Mouse (Mus musculus): Measurements from ENCODE around the gene 1700029J07Rik. TPM values are rescaled to one million over a fixed set of nuclear protein-coding genes. Genes with fewer than 3 reads are reported as not detected.
A peak's percentile ranks its signal among the peaks of the same experiment; 100 is the strongest.

The 1700029J07Rik gene
- total and polyA plus RNA-seq, 3 experiments: 0.59 to 0.76 (median 0.66) TPM

GRCm38 (mm10) chr8:45998228-45998627 lies 23.2 kb upstream of the 1700029J07Rik start:
- no peaks in the 10 kb centered on the region for H3K79me2 ChIP-seq (replicated peaks; ENCODE audit: control insufficient read depth, insufficient read depth, low read length)
- WGBS: 55% methylated on average over 2 of the region's 2 CpGs
- intact Hi-C loops (cut with DNase I): no loop called here
- H3K27me3 ChIP-seq (ENCODE audit: control insufficient read depth, insufficient read depth, low read length): no peaks in the 10 kb centered on the region
- no peak overlapping the region for H3K9ac ChIP-seq (ENCODE audit: low read depth, low read length)
- DNase-seq: no peak
- no peaks in the 10 kb centered on the region; the same call in none of the 2 replicates for H3K4me1 ChIP-seq (ENCODE audit: control insufficient read depth, insufficient read depth, low read length)
- H3K4me3 ChIP-seq: peak overlapping the region; percentile 57
- no peak for TF ChIP-seq EP300 (IDR thresholded peaks at IDR 0.05; ENCODE audit: insufficient read depth, low read depth, low read length)
- peak; percentile 69 for TF ChIP-seq CTCF (IDR thresholded peaks at IDR 0.05)
- H3K36me3 ChIP-seq (ENCODE audit: control insufficient read depth, insufficient read depth, low read length): peaks cover 6% of the 10 kb centered on the region
- H3K27ac ChIP-seq: peak overlapping the region; percentile 8; the same call in 1 of the 2 replicates

GRCm38 (mm10) chr8:45995576-45995975 lies 20.5 kb upstream of the 1700029J07Rik start:
- Histone ChIP-seq H3K4me1 (ENCODE audit: control insufficient read depth, insufficient read depth, low read length) (no peaks in the 10 kb centered on the region; the same call in 1 of the 2 replicates), H3K27me3 (ENCODE audit: control insufficient read depth, insufficient read depth, low read length) (no peaks in the 10 kb centered on the region), H3K79me2 (replicated peaks; ENCODE audit: control insufficient read depth, insufficient read depth, low read length) (no peaks in the 10 kb centered on the region), H3K4me3 (no peak overlapping the region), H3K36me3 (ENCODE audit: control insufficient read depth, insufficient read depth, low read length) (peaks cover 6% of the 10 kb centered on the region), H3K9ac (ENCODE audit: low read depth, low read length) (no peak overlapping the region), H3K27ac (no peak overlapping the region)
- DNase-seq: no peak
- intact Hi-C loops (cut with DNase I): no loop called here
- TF ChIP-seq POLR2A (IDR thresholded peaks at IDR 0.05; ENCODE audit: insufficient read depth, low read depth, low read length) (no peak), EP300 (IDR thresholded peaks at IDR 0.05; ENCODE audit: insufficient read depth, low read depth, low read length) (no peak), CTCF (IDR thresholded peaks at IDR 0.05) (no peak)
- whole genome bisulfite sequencing: 61% methylated on average over 3 of the region's 3 CpGs

- Histone ChIP-seq H3K27me3 (ENCODE audit: control insufficient read depth, insufficient read depth, low read length) (no peaks in the 10 kb centered on the region), H3K4me1 (ENCODE audit: control insufficient read depth, insufficient read depth, low read length) (no peaks in the 10 kb centered on the region), H3K79me2 (replicated peaks; ENCODE audit: control insufficient read depth, insufficient read depth, low read length) (no peaks in the 10 kb centered on the region), H3K36me3 (ENCODE audit: control insufficient read depth, insufficient read depth, low read length) (peaks cover 6% of the 10 kb centered on the region), H3K4me3 (no peak overlapping the region), H3K9ac (ENCODE audit: low read depth, low read length) (no peak overlapping the region), H3K27ac (no peak overlapping the region)
- WGBS: 98% methylated on average over 2 of the region's 2 CpGs
- DNase-seq: no peak
- intact Hi-C loops (cut with DNase I): no loop called here
- TF ChIP-seq POLR2A (IDR thresholded peaks at IDR 0.05; ENCODE audit: insufficient read depth, low read depth, low read length): no peak
- peak; percentile 55 for TF ChIP-seq CTCF (IDR thresholded peaks at IDR 0.05)
Observed at GRCm38 (mm10) chr8:45994111-45994510, 19.1 kb upstream of the 1700029J07Rik start.

- intact Hi-C loops (cut with DNase I): no loop called here
- Histone ChIP-seq H3K4me3 (no peak overlapping the region), H3K9ac (ENCODE audit: low read depth, low read length) (no peak overlapping the region), H3K27ac (no peak overlapping the region), H3K4me1 (ENCODE audit: control insufficient read depth, insufficient read depth, low read length) (no peaks in the 10 kb centered on the region), H3K36me3 (ENCODE audit: control insufficient read depth, insufficient read depth, low read length) (no peaks in the 10 kb centered on the region; the same call in 1 of the 2 replicates), H3K27me3 (ENCODE audit: control insufficient read depth, insufficient read depth, low read length) (no peaks in the 10 kb centered on the region), H3K79me2 (replicated peaks; ENCODE audit: control insufficient read depth, insufficient read depth, low read length) (no peaks in the 10 kb centered on the region)
- no peak for DNase-seq
- TF ChIP-seq EP300 (IDR thresholded peaks at IDR 0.05; ENCODE audit: insufficient read depth, low read depth, low read length): no peak
- no peak for TF ChIP-seq CTCF (IDR thresholded peaks at IDR 0.05)
- TF ChIP-seq POLR2A (IDR thresholded peaks at IDR 0.05; ENCODE audit: insufficient read depth, low read depth, low read length): no peak
- WGBS: 90% methylated on average over 4 of the region's 4 CpGs
Observed at GRCm38 (mm10) chr8:45990631-45991310, 15.7 kb upstream of the 1700029J07Rik start.

- Histone ChIP-seq H3K4me3 (no peak overlapping the region), H3K27ac (no peak overlapping the region), H3K4me1 (ENCODE audit: control insufficient read depth, insufficient read depth, low read length) (no peaks in the 10 kb centered on the region), H3K9ac (ENCODE audit: low read depth, low read length) (no peak overlapping the region), H3K27me3 (ENCODE audit: control insufficient read depth, insufficient read depth, low read length) (no peaks in the 10 kb centered on the region), H3K36me3 (ENCODE audit: control insufficient read depth, insufficient read depth, low read length) (no peaks in the 10 kb centered on the region; the same call in 1 of the 2 replicates), H3K79me2 (replicated peaks; ENCODE audit: control insufficient read depth, insufficient read depth, low read length) (no peaks in the 10 kb centered on the region)
- no peak for DNase-seq
- intact Hi-C loops (cut with DNase I): no loop called here
- TF ChIP-seq CTCF (IDR thresholded peaks at IDR 0.05) (no peak), EP300 (IDR thresholded peaks at IDR 0.05; ENCODE audit: insufficient read depth, low read depth, low read length) (no peak), POLR2A (IDR thresholded peaks at IDR 0.05; ENCODE audit: insufficient read depth, low read depth, low read length) (no peak)
- WGBS: 53% methylated on average over 2 of the region's 2 CpGs
Observed at GRCm38 (mm10) chr8:45988189-45988588, 13.1 kb upstream of the 1700029J07Rik start.

- intact Hi-C loops (cut with DNase I): no loop called here
- H3K4me1 ChIP-seq (ENCODE audit: control insufficient read depth, insufficient read depth, low read length): no peaks in the 10 kb centered on the region
- 61% methylated on average over 3 of the region's 3 CpGs for whole genome bisulfite sequencing
- TF ChIP-seq EP300 (IDR thresholded peaks at IDR 0.05; ENCODE audit: insufficient read depth, low read depth, low read length) (no peak), POLR2A (IDR thresholded peaks at IDR 0.05; ENCODE audit: insufficient read depth, low read depth, low read length) (no peak), CTCF (IDR thresholded peaks at IDR 0.05) (no peak)
- no peaks in the 10 kb centered on the region for H3K79me2 ChIP-seq (replicated peaks; ENCODE audit: control insufficient read depth, insufficient read depth, low read length)
- H3K4me3 ChIP-seq: no peak overlapping the region
- no peaks in the 10 kb centered on the region for H3K27me3 ChIP-seq (ENCODE audit: control insufficient read depth, insufficient read depth, low read length)
- H3K36me3 ChIP-seq (ENCODE audit: control insufficient read depth, insufficient read depth, low read length): no peaks in the 10 kb centered on the region; the same call in 1 of the 2 replicates
- no peak overlapping the region for H3K9ac ChIP-seq (ENCODE audit: low read depth, low read length)
- no peak for DNase-seq
- H3K27ac ChIP-seq: no peak overlapping the region
Observed at GRCm38 (mm10) chr8:45986665-45987064, 11.6 kb upstream of the 1700029J07Rik start.
